Mouse (Mus musculus): ENCODE data around the gene Gria2. TPM values are rescaled to one million over a fixed set of nuclear protein-coding genes. Genes with fewer than 3 reads are reported as not detected.

Gene Gria2
- polyA plus RNA-seq, 2 experiments: 5.0 to 6.9 TPM

GRCm38 (mm10) chr3:80758955-80759354, 43.7 kb downstream of the Gria2 start:
- Histone ChIP-seq H3K9ac (ENCODE audit: low read depth, low read length, severe bottlenecking) (no peak overlapping the region), H3K27me3 (ENCODE audit: control insufficient read depth, insufficient read depth, low read length) (no peaks in the 10 kb centered on the region), H3K36me3 (ENCODE audit: control insufficient read depth, insufficient read depth, low read length) (no peaks in the 10 kb centered on the region), H3K27ac (replicated peaks; ENCODE audit: low read depth, low read length) (no peak overlapping the region), H3K4me2 (replicated peaks; ENCODE audit: low read depth, low read length, severe bottlenecking) (no peak overlapping the region), H3K4me3 (replicated peaks; ENCODE audit: low read length) (no peak overlapping the region), H3K4me1 (ENCODE audit: control insufficient read depth, insufficient read depth, low read length) (no peaks in the 10 kb centered on the region), H3K9me3 (ENCODE audit: control insufficient read depth, low read length) (no peaks in the 10 kb centered on the region)
- WGBS: 87% methylated on average over 4 of the region's 4 CpGs
- ATAC-seq (ENCODE audit: low FRiP score, low read depth) (no peak), DNase-seq (ENCODE audit: low spot score) (no peak)
- TF ChIP-seq POLR2A (IDR thresholded peaks at IDR 0.05; ENCODE audit: borderline replicate concordance, extremely low read depth, insufficient read depth, insufficient read length): no peak

GRCm38 (mm10) chr3:80758363-80758762, 44.3 kb downstream of the Gria2 start:
- Histone ChIP-seq H3K4me3 (replicated peaks; ENCODE audit: low read length) (no peak overlapping the region), H3K4me1 (ENCODE audit: control insufficient read depth, insufficient read depth, low read length) (no peaks in the 10 kb centered on the region), H3K9ac (ENCODE audit: low read depth, low read length, severe bottlenecking) (no peak overlapping the region), H3K27ac (replicated peaks; ENCODE audit: low read depth, low read length) (no peak overlapping the region), H3K4me2 (replicated peaks; ENCODE audit: low read depth, low read length, severe bottlenecking) (no peak overlapping the region), H3K27me3 (ENCODE audit: control insufficient read depth, insufficient read depth, low read length) (no peaks in the 10 kb centered on the region), H3K9me3 (ENCODE audit: control insufficient read depth, low read length) (no peaks in the 10 kb centered on the region), H3K36me3 (ENCODE audit: control insufficient read depth, insufficient read depth, low read length) (no peaks in the 10 kb centered on the region)
- no peak for DNase-seq (ENCODE audit: low spot score)
- no peak for ATAC-seq (ENCODE audit: low FRiP score, low read depth)
- 89% methylated on average over 2 of the region's 2 CpGs for WGBS
- no peak for TF ChIP-seq POLR2A (IDR thresholded peaks at IDR 0.05; ENCODE audit: borderline replicate concordance, extremely low read depth, insufficient read depth, insufficient read length)

GRCm38 (mm10) chr3:80750786-80751185, 51.8 kb downstream of the Gria2 start:
- no peak overlapping the region for H3K4me3 ChIP-seq (replicated peaks; ENCODE audit: low read length)
- ATAC-seq (ENCODE audit: low FRiP score, low read depth) (no peak), DNase-seq (ENCODE audit: low spot score) (no peak)
- no peak overlapping the region for H3K4me2 ChIP-seq (replicated peaks; ENCODE audit: low read depth, low read length, severe bottlenecking)
- H3K36me3 ChIP-seq (ENCODE audit: control insufficient read depth, insufficient read depth, low read length): no peaks in the 10 kb centered on the region
- no peaks in the 10 kb centered on the region for H3K9me3 ChIP-seq (ENCODE audit: control insufficient read depth, low read length)
- H3K27me3 ChIP-seq (ENCODE audit: control insufficient read depth, insufficient read depth, low read length): no peaks in the 10 kb centered on the region
- no peak overlapping the region for H3K27ac ChIP-seq (replicated peaks; ENCODE audit: low read depth, low read length)
- no peaks in the 10 kb centered on the region for H3K4me1 ChIP-seq (ENCODE audit: control insufficient read depth, insufficient read depth, low read length)
- no peak for TF ChIP-seq POLR2A (IDR thresholded peaks at IDR 0.05; ENCODE audit: borderline replicate concordance, extremely low read depth, insufficient read depth, insufficient read length)
- H3K9ac ChIP-seq (ENCODE audit: low read depth, low read length, severe bottlenecking): no peak overlapping the region

- Histone ChIP-seq H3K4me2 (replicated peaks; ENCODE audit: low read depth, low read length, severe bottlenecking) (no peak overlapping the region), H3K27ac (replicated peaks; ENCODE audit: low read depth, low read length) (no peak overlapping the region), H3K27me3 (ENCODE audit: control insufficient read depth, insufficient read depth, low read length) (no peaks in the 10 kb centered on the region), H3K9ac (ENCODE audit: low read depth, low read length, severe bottlenecking) (no peak overlapping the region), H3K9me3 (ENCODE audit: control insufficient read depth, low read length) (no peaks in the 10 kb centered on the region), H3K4me1 (ENCODE audit: control insufficient read depth, insufficient read depth, low read length) (no peaks in the 10 kb centered on the region), H3K4me3 (replicated peaks; ENCODE audit: low read length) (no peak overlapping the region), H3K36me3 (ENCODE audit: control insufficient read depth, insufficient read depth, low read length) (no peaks in the 10 kb centered on the region)
- ATAC-seq (ENCODE audit: low FRiP score, low read depth): no peak
- DNase-seq (ENCODE audit: low spot score): no peak
- WGBS: 61% methylated on average over 3 of the region's 3 CpGs
- TF ChIP-seq POLR2A (IDR thresholded peaks at IDR 0.05; ENCODE audit: borderline replicate concordance, extremely low read depth, insufficient read depth, insufficient read length): no peak
These were observed 77.4 kb downstream of the Gria2 start for GRCm38 (mm10) chr3:80725205-80725604.

GRCm38 (mm10) chr3:80713123-80713522, 89.5 kb downstream of the Gria2 start:
- no peak overlapping the region for H3K9ac ChIP-seq (ENCODE audit: low read depth, low read length, severe bottlenecking)
- 26% methylated on average over 3 of the region's 3 CpGs for WGBS
- ATAC-seq (ENCODE audit: low FRiP score, low read depth) (no peak), DNase-seq (ENCODE audit: low spot score) (no peak)
- no peaks in the 10 kb centered on the region for H3K9me3 ChIP-seq (ENCODE audit: control insufficient read depth, low read length)
- no peak overlapping the region for H3K4me3 ChIP-seq (replicated peaks; ENCODE audit: low read length)
- H3K4me2 ChIP-seq (replicated peaks; ENCODE audit: low read depth, low read length, severe bottlenecking): no peak overlapping the region
- H3K27ac ChIP-seq (replicated peaks; ENCODE audit: low read depth, low read length): no peak overlapping the region
- H3K4me1 ChIP-seq (ENCODE audit: control insufficient read depth, insufficient read depth, low read length): no peaks in the 10 kb centered on the region
- no peak for TF ChIP-seq POLR2A (IDR thresholded peaks at IDR 0.05; ENCODE audit: borderline replicate concordance, extremely low read depth, insufficient read depth, insufficient read length)
- no peaks in the 10 kb centered on the region for H3K27me3 ChIP-seq (ENCODE audit: control insufficient read depth, insufficient read depth, low read length)
- no peaks in the 10 kb centered on the region for H3K36me3 ChIP-seq (ENCODE audit: control insufficient read depth, insufficient read depth, low read length)

GRCm38 (mm10) chr3:80708992-80709391, 93.6 kb downstream of the Gria2 start:
- Histone ChIP-seq H3K4me3 (replicated peaks; ENCODE audit: low read length) (no peak overlapping the region), H3K36me3 (ENCODE audit: control insufficient read depth, insufficient read depth, low read length) (no peaks in the 10 kb centered on the region), H3K27me3 (ENCODE audit: control insufficient read depth, insufficient read depth, low read length) (no peaks in the 10 kb centered on the region), H3K4me1 (ENCODE audit: control insufficient read depth, insufficient read depth, low read length) (no peaks in the 10 kb centered on the region), H3K4me2 (replicated peaks; ENCODE audit: low read depth, low read length, severe bottlenecking) (no peak overlapping the region), H3K27ac (replicated peaks; ENCODE audit: low read depth, low read length) (no peak overlapping the region), H3K9ac (ENCODE audit: low read depth, low read length, severe bottlenecking) (no peak overlapping the region), H3K9me3 (ENCODE audit: control insufficient read depth, low read length) (no peaks in the 10 kb centered on the region)
- no peak for TF ChIP-seq POLR2A (IDR thresholded peaks at IDR 0.05; ENCODE audit: borderline replicate concordance, extremely low read depth, insufficient read depth, insufficient read length)
- ATAC-seq (ENCODE audit: low FRiP score, low read depth) (no peak), DNase-seq (ENCODE audit: low spot score) (no peak)

Measured in limb, embryonic 14.5 days (tissue).